Mouse (Mus musculus) cerebellum, adult 11 months (tissue): Measurements from ENCODE around the gene Itgb5.

ENCODE experiments used
- DNase-seq: peaks from one replicate; pipeline ENCODE4 v3.0.0; 2022

The Itgb5 gene

DNA sequence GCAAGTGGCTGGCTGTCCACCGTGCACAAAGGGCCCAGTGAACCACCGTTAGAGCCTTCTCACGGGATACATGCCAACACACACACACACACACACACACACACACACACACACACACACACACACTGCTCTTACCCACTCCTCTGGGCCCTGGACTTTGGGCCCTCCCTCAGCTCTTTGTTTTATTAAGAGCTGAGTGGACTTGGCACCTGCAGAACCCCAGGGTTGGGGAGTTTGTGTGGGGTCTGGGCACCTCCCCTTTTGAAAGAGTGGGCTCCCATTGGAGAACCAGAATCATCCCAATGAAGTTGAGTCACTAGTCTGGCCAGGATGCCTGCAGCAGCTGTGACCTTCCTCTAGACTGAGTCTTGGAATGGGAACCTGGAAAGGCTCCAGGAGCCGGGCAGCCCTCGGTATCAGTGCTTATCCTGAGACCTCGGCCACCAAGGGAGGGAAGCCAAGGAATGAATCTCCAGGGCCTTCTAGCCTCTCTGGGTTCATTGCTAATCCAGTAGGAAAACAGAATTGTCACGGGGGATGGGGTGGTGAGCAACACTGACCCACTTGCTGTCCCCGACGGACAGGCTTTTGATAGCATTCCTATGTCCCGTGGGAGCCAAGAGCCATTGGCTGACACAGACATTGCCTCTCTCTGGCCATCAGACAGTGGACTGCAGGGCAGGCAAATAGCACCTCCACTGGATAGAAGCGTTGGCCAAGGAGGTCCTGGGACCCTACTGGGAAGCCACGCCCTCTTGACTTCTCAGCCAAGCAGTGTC is 87.2 kb downstream of the Itgb5 start:
- DNase-seq, result peak; percentile 45

DNA sequence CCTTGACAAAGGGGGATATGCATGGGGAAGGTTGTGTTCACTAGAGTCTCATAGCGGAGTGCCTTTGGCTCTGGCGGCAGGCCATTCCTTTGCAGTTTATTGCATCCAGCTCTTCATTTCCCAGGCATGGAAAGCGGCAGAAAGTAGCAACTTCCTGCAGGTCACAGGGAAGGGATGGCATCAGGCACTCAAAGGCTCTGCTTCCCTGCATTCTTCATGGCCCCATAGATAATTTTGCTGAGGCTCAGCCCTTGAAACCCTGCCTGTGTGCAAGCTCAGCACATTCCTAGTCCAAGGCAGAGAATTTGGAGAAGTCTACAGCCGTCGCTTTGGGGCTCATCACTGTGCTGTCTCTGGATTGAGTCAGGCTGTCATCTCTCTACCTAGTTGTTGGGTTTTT is 87.9 kb downstream of the Itgb5 start:
- DNase-seq, result no peak

DNA sequence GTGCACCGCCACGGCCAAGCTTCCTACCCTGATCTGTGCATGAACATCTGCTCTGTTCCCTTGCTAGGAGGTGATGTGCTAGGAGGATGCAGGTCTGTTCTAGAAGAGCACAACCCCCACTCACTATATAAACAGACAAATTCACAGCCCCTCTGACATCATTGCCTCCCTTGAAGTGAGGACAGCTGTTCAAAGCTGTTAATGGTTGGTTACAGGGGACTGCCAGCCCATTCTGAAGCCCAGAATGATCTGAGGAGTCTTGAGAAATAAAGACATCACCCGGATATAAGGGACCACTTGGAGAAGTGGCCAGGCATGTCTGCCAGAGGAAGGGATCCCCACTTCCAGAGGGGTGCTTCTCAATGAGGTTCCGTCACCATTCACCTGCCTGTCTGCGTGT is 88.5 kb downstream of the Itgb5 start:
- DNase-seq, result no peak

DNA sequence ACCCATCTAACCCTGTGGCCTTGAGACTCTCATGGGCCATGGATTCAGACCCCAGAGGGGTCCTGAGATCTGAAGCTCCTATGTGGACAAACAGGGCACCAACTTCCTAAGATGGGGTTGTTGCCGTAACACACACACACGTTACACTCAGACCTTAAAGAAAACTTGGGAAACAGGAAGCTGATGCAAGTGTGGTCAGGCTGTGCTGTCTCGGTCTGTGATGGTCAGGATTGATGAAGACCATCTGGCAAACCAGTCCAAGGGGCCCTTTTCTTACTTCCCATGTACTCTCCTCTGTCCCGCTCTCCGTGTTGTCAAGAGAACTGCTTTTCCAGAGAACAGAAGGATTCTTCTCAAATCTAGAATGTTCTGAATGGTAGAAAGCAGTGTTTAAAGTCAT is 92.0 kb downstream of the Itgb5 start:
- DNase-seq, result no peak

DNA sequence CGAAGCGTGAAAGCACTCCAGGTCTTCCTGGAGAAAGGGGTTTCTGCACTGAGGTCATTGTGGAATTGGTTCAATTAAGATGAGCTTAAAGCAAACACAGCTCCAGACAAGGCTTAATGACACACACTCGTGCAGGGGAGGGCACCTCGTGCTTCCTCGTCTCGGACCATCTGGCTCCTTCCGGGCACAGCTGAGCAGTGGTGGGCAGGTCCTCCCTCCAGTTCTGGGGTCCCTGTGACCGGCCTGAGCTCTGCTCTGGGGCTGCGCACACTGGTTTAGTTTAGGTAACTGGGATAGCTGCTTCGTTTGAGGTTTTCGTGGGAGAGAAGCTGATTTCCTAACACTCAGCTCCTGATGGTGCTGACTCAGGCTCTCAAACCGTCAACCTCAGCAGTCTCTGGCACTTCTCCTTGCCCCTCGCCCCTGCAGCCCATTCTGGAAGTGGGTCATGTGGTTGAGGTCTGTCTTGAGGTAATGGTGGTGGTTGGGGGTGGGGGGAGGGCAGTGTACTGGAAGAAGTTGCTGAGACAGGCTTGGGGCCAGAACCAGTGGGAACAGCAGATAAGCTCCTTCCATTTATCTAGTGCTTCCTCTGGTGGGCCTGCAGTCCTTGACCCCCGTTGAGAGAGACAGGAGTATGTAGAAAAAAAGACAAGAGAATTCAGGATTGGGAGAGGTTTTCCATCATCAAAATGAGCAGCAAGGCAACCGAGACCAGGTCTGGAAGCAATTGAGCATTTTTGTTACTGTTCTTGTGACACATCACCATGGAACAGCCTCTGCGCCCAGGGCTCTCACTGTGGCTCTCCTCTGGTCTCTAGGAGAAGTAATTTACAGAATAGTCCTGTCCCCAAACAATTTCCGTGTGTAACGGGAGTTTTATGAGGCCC is 92.9 kb downstream of the Itgb5 start:
- DNase-seq, result no peak

DNA sequence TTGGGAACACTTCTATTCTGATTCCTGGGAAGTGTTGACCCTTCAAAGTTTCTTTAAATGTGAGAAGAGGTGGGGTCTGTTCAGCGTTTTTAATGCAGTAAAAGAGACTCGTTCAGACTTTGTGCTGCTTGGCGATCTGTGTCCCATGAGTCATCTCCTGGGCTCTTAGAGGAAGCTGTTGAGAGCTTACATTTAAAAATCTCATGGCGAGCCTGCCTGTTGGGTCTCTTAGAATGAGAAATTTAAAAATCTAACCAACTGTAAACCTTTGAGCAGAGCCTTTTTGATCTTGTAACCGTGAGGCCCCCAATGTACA is 93.5 kb downstream of the Itgb5 start:
- DNase-seq, result no peak

DNA sequence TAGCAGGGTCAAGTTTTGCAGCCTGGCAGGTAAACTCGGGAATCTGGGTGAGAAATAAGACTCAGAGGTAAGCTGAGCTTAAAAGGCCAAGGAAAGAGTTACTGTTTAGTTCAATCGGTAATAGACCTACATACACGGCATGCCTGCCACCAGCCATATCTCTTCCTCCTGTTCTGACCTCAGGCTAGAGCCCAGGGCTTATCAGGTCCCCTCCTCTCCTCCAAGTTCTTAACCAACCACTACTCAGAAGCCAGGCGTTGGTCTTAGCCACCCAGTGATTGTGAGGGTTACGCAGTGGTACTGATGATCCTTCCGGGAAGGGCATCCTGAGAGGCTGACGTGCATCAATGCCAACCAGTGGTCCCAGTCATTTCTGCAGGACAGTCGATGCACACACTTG is 94.3 kb downstream of the Itgb5 start:
- DNase-seq, result no peak

DNA sequence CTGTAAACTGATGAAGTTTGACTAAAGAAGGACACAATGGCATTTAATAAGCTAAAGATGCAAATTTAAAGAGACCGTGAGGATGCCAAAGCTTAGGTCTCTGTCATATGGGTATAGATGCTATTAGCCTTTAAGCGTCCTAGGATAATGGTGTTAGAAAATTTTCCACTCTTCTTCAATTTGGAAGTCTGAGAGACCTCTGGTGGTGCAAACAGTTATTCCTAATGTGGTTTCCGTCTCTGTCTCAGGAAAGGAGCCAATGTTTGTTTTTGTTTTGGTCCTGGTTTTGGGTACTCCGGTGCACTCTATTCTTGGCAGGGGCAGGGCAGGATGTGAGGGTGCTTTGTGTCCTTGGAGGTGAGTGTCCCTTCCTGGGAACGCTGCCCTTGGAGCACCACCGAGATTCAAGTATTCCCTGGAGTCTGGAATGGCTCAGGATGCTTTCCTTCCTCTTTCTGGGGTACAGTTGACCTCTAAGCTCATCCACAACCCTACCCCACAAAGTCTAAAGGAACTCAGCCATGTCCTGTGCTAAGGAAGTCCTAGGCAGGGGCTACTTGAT is 97.9 kb downstream of the Itgb5 start:
- DNase-seq, result no peak

DNA sequence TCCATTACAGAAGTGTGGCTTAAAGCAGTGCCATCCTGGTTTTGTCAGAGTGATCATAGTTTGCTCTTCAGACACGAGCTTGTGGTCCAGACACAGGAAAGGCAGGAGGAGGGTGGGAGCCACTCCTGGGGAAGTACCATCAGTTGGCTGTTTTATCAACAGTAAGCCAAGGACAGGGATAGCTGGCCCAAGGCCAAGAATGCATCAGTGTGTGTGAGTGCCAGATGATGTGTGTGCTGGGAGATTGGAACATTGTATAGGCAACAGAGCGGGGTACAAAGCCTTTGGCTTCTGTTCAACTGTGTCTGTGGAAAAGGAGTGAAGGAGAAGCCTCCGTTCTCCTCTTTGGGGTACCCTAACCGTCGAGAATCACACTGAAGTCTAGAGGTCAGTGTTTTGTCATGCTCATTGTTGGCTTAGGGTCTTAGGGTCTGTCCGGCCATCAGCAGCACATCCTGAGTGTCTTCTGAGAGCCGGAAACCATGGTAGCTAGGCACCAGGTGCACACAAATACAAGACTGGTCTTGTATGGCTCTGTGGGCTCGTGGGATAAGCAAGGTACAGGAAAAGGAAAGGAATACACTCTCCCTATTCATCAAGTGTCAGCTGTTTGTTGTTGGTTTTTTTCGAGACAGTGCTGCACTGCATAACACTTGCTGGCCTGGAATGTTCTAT is 99.5 kb downstream of the Itgb5 start:
- DNase-seq, result no peak

DNA sequence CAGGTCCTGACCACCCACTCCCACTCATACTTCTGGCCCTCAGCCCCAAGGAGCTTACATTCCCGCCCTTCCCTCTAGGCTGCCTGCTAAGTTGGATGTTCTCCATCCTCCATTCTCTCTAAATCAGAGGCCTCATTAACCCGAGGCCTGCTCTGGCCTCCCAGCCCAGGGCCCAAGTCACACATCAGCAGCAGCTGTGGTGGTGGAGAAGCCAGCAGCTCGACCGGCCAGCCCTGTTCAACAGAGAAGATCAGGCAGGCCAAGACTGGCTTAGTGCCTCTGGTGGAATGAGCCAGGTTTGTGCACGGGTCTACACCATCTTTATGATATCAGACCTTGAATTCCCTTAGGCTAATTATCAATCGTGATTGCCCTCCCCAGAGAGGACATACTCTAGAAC is 101.3 kb downstream of the Itgb5 start:
- DNase-seq, result no peak

DNA sequence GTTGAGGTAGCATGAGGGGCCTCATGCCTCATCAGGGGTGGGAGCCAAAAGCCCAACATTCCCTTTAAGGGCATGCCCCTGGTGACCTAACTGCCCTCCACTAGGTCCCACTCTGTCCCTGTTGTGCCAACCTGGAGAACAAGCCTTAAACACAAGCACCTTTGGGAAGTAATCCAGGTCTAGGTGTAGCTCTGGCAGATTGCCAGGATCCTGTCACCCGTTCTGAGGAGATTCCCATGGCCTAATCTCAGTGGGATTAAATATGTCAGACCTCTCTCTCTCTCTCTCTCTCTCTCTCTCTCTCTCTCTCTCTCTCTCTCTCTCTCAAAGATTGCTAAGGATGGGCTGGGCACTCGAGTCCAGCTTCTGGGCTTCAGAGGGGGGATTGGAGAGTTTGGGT is 102.2 kb downstream of the Itgb5 start:
- no peak for DNase-seq

DNA sequence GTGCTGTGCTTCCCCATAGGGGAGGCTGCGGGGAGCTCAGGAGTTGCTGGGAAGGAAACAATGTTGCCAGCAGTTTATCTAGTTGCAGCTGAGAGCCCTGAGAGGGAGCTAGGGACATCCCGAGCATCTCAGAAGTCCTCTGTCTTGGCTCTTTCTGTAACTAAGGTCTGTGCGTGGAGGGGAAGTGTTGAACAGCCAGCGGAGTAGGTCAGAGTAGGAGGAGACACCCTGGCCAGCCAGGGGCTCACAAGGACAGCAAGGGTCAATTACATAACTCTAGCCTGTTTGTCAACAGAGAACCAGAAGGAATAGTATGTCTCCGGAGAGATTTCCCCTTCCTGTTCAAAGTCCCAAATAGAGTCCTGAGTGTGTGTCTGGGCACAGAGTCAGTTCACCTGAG is 102.7 kb downstream of the Itgb5 start:
- no peak for DNase-seq

DNA sequence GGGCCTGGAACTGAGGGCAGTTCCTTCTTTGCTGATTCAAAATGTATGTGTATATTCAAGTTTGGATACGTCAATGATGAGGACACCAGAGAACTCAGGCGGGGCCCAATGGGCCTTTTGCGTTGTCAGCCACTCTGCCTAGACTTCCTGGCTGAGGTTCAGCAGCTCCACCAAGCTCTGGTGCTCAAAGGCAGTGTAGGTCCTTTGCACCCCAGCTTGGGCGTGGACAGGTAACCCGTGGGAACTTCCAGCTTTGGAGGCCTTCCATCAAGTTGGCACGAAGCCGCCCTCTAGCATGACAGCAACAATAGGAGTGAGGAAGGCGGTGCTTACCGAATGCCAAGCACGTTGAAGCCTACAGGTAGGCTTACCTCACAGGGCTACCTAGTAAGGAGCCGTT is 103.9 kb downstream of the Itgb5 start:
- DNase-seq, result no peak

DNA sequence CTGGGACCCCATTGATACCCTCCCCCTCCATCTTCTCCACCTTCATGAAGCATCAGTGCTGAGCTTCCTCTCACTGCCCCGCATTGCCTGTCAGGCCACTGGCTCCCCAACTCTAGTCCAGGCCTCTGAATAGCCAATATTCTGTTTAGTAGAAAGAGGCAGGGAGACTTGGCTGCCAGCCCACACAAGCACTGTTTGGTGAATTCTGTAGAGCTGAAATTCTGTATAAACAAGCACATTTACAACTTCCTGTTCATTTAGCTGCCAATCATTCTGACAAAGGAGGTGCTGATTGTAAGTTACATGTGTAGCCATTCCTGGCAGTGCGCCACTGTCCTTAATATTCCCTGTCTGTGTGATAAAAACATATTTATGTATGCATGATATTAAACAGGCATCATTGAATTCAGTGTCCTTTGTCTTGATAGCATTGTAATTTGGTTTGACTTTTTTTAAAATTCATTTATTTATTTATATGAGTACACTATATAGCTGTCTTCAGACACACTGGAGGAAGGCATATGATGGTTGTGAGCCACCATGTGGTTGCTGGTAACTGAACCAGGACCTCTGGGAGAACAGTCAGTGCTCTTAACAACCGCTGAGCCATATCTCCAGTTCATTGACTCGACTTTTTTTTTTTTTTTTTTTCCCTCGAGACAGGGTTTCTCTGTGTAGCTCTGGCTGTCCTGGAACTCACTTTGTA is 105.4 kb downstream of the Itgb5 start:
- no peak for DNase-seq

DNA sequence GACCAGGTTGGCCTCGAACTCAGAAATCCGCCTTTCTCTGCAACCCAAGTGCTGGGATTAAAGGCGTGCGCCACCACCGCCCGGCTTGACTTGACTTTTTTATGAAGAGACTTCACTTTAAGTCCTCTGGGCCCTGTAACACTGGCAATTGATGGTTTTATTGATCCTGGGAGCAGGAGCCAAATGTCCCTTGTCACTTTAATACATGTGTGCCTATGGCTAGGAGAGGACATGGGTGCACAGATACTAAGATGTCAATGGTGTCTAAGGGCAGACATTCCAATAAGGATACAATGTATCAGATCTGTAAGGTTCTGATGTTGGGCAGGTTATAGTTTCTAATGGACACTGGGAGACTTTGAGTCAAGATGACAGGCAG is 105.9 kb downstream of the Itgb5 start:
- no peak for DNase-seq

DNA sequence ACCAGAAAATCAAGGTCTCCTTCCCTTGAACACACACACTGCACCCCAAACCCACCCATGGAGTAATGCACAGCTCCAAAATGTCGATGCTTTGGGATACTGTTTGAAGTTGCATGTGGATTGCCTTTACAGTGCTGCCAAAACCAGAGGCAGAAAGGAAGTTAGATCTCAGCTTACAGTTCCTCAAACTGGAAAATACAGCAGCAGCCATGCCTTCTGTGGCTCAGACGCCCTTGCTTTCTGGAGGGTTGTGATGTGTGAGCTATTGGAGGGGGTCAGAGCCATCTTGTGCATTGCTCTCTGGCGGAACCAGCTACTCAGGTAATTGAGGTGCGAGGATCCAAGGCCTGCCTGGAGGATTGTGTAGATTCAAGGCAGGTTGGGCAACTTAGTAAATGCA is 107.4 kb downstream of the Itgb5 start:
- no peak for DNase-seq

DNA sequence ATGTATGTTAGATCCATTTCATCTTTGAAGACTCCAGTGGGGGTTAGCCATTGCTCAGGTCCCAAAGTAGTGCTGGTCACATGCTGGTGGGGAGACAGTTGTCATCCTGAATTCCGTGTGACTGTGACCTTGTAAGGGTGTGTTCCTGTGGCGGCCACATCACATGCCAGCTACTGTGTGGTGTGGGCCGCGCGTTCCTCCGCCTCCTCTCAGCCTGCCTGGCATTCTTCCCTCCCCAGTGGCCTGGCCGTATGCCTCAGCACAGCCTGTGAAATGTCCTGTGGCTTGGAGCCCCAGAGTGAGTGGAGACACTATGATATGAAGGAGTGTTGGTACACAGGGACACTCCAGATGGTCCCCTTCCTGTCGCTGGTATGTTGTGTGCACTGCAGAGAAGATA is 108.1 kb downstream of the Itgb5 start:
- peak; percentile 89 for DNase-seq

DNA sequence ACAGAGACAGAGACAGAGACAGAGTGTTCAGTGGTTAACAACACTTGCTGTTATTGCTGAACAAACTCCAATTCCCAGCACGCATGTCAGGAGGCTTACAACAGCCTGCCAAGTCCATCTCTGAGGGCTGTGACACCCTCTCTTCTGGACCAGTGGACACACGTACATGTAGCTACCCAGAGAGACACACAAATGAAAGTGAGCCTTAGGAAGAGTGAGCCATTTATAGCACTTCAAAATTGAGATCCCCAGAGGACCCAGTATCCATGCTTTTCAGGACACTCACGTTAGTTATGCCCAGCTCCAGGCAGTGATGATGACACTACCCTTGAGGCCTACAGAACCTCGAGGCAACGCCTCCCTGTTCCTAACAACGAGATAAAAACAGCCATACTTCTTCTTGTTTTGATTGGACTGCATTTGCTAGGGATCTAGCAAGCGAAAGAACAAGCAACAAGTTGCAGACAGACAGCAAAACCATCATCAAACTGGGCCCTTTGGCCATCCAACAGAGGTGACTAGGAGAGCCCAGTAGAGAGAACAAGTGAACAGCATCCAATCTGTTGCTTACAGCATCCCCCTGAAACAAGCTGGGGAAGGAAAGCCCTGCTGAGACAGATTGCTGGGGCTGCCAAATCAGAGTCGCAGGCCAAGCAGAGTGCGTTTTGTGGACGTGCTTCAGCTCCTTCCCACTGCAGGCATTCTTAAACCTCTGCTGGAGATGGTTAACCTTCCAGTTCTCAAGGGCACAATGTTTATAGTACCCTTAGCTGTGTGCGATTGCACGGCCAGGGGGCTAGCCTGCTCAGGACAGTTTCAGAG is 109.1 kb downstream of the Itgb5 start:
- DNase-seq, result no peak

DNA sequence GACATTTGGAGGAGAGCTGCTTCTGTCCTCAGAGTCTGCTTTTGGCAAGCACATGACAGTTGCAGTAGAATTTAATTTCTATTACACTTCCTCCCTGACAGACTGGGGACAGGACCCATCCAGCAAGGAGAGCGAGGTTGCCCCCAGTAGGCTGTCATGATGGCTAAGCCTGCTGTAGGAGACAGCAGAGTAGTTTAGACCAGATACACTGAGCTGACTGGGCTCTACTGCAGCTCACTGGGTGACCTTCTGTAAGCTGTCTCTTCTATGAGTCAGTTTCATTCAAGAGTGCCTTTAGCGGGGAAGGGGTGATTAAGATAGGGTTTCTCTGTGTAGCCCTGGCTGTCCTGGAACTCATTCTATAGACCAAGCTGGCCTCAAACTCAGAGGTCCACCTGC is 109.7 kb downstream of the Itgb5 start:
- DNase-seq, result no peak

DNA sequence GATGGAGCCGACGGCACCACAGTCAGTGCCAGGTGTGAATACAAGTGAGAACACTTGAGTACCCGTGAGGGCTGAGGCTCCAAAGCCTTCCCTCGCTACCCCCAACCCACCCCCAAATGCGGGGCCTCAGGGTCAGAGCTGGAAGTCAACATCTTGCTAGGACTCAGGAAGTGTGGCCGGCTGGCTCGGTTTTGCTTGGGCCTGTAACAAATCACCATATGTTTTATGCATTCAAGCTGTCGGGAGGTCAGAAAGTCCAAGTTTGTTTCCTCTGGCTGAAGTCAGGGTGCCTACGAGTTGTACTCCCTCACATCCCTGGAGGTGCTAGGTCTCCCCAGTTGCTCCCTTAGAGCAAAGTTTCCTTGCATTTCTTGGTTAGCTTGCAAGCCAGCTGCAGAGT is 110.2 kb downstream of the Itgb5 start:
- DNase-seq, result no peak

DNA sequence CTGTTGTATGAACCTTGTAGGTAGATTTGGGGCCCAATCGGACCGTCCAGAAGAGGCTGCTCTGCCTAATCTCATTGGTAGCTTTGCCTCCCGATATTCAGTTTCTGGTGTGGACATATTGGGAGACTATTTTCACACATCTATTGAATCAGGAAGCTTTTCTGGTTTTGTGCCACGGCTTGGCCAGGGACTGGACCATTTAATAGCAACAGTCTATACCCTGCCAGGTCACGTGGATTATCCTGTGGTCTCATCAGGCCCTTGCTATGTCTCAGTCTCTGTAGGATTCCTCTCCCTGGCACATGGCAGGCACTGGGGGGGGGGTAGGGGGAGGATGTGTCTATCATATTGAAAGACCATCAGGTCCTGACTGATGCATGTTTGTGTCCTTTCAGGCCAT is 110.6 kb downstream of the Itgb5 start:
- DNase-seq, result no peak

DNA sequence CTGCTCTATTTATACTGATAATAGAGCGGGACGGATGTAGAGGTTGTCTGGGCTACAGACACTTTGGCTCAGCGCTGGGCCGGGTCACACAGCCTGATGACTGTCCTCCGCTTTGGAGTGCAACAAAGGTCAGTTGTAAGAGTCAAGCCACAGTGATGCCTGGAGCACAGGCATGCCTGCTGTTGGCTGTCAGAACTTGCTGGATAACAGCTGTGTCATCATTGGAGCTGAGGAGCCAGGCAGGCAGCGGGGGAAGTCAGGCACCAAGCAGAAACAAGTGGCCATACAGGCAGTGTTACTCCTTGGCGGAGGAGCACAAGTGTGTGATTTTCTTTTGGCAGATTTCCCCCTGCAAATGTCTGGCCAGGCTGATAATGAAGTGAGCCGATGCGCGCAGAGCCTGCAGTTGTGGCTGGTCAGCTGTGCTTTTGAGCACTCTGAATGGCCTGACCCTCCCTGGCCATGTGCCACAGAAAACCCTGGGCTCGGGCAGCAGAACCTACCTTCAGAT is 111.9 kb downstream of the Itgb5 start:
- no peak for DNase-seq
